Mouse (Mus musculus) c-Kit-positive CD71-positive TER-119-positive erythroid progenitor cells, embryonic 14.5 days (primary cell): ENCODE results near the gene Vezt.

Source experiments
- DNase-seq: peaks from one replicate; pipeline ENCODE4 v3.0.0-alpha.2; 2013; ENCODE audit warnings: low spot score

Gene Vezt

DNA sequence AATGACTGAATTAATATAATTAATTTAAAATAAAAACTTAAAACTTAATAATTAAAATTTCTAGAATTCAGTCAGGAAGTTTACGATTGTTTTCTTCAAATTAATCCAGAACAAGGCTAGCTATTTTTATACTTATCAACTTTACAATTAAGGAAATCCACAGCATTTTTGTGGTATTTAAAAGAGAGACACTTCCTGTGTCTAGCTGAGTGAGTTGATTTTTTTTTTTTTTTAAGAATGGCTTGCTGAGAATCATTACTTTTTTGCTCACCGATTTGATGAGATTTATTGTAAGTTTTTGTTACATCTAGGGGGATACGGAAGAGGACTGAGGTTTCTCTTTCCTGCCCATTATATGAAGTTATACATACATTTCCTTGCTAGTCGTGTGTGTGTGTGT, 2.0 kb upstream of the Vezt start:
- DNase-seq, result no peak

- no peak for DNase-seq
Measured at GRCm38 (mm10) chr10:94037196-94037595, 1.6 kb upstream of the Vezt start.

GRCm38 (mm10) chr10:94036375-94036758, 750 bp upstream of the Vezt start:
- no peak for DNase-seq

GRCm38 (mm10) chr10:94034876-94035657, 550 bp downstream of the Vezt start:
- peak; percentile 72 for DNase-seq

- no peak for DNase-seq
Measured at GRCm38 (mm10) chr10:94031164-94031563, 4.5 kb downstream of the Vezt start.

- DNase-seq, result no peak
Measured at GRCm38 (mm10) chr10:94028493-94028892, 7.1 kb downstream of the Vezt start.

DNA sequence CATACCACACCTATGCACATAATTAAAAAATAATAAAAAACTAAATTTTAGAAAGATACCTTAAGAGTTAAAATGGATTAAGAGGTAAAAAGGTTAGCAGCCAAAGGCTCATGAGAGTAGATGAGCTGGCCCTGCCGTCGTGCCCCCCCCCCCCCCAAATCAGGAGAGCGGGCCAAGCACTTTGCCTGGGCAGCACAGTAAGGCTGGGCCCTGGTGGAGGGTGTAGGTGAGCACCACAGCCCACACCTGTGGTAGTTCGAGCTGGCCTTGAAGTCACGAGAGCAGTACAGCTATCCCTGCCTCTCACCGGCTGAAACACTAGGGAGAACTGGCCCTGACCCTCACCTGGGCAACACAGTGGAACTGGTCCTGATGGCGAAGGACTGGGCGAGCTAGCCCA, 10.5 kb downstream of the Vezt start:
- no peak for DNase-seq

DNA sequence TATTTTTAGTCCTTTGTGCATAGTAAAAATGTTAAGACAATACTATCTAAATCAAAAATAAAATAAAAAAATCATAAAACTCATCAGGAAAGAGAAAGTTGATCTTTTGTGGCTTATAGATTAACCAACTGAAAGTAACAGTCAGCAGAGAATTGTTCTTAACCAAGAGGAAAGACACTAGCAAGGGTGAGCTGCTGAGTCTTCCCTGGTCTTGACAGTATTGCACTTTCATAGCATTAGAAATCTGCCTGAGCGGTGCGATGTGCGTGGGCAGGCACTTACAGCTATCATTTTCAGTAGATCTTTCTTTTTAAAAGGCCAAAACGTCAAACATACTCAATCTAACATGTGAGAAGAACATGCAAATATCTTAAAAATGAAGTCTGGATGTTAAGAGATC, 14.6 kb downstream of the Vezt start:
- DNase-seq, result no peak

DNA sequence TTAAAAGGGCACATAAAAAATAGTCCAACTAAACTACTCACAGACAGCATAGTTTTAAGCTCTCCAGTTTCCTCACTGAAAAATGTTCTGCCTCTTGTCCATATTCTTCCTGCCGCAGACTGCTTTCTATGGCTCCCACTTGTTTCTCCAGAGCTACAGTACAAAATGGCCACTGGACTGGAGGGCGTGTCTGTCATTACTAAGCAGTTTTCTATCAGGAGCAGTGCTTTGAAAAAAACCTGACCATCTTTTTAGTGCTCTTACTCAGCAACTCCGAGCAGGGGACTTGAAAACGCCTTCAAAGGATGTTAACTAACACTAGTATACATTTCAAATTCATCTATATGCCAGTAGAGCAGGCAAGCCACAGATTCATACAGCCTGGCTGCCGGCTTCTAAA, 15.0 kb downstream of the Vezt start:
- DNase-seq, result peak; percentile 74

- DNase-seq, result no peak
Measured at GRCm38 (mm10) chr10:94017455-94017854, 18.2 kb downstream of the Vezt start.

DNA sequence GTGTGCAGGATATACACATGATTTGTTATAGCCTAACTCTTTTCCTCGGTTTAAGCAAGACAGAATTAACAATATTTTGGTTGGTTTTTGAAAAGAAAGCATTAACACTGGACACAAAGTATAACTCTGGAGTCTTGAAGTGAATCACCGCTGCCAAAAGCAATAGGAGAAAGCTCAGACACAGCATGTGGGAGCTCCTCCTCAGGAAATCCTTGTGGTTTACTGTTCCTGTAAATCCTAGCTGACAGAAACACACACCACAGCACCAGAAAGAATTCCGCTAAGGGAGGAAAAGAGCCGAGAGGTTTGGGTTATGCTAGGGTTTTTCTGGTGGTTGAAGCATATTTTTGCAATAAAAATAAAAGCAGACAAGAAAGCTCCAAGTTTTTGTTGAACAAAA, 21.4 kb downstream of the Vezt start:
- DNase-seq, result no peak

GRCm38 (mm10) chr10:94013196-94013595, 22.4 kb downstream of the Vezt start:
- peak; percentile 70 for DNase-seq

GRCm38 (mm10) chr10:94011024-94011423, 24.6 kb downstream of the Vezt start:
- no peak for DNase-seq

DNA sequence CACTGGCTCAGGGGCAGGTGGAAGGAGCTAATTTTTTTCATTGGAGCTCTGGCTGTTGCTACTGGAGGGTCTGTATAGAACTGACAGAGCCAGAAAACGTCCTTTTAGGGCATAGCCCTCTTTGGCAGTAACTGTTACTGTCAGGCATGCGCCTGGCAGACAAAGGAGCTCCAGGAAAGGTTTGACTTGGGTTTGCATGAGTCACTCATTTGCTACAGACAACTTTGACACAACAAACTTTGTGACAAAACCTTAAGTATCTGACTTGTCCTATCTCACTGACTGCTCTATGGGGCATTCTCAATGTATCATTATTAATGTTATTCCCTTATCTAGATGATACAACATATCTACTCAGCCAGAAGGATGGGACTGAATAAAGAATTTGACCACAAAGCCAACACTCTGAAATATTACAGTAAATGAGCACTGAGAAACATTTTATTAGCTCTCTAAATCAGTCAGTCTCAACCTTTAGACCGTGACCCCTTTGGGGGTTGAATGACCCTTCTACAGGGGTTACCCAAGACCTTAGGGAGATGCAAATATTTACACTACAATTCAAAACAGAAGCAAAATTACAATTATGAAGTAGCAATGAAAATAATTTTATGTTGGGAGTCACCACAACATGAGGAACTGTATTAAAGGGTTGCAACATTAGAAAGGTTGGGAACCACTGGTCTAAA, 25.5 kb downstream of the Vezt start:
- DNase-seq, result no peak

DNA sequence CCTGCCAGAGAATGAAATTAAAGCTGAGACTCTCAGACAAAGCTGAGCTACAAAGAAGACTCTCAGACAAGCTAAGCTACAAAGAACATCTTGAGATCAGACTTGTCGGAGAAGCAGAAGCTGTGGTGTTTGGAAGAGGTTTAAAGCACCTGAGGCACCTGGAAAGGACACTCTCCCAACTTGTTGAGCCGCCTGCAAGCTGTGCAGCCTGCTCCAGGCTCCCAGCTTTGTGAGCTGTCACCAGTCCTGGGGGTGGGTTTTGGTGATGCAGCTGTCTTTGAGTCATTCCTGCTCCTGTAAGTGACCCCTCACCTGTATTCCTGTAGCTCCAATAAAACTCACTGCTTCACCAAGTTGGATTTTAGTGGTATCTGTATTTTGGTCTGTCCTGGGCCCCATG, 27.3 kb downstream of the Vezt start:
- no peak for DNase-seq

DNA sequence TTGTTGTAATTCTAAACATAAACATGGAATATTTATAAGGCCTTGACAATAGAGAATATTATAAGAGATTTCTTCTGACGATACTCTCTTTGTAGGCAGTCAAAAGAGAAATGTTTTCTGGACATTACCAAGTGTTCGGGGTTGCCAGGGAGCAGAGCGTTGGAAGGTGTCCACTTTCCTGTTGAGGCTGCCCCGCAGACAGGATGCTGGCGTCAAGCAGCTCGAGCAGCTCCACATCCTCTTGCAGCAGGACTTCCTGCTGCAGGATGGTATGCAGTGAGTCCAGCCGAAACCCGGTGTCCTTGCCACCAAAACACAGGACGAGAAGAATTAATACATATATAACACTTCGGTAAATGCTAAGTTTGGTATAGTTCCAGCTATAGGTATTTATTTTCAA, 35.4 kb downstream of the Vezt start:
- DNase-seq, result no peak

GRCm38 (mm10) chr10:93999357-93999756, 36.3 kb downstream of the Vezt start:
- no peak for DNase-seq

GRCm38 (mm10) chr10:93995100-93995499, 40.5 kb downstream of the Vezt start:
- DNase-seq, result no peak

- DNase-seq, result no peak
Measured at GRCm38 (mm10) chr10:93994136-93994535, 41.5 kb downstream of the Vezt start.

- no peak for DNase-seq
Measured at GRCm38 (mm10) chr10:93985357-93985756, 50.3 kb downstream of the Vezt start.

- no peak for DNase-seq
Measured at GRCm38 (mm10) chr10:93969306-93969705, 66.3 kb downstream of the Vezt start.

DNA sequence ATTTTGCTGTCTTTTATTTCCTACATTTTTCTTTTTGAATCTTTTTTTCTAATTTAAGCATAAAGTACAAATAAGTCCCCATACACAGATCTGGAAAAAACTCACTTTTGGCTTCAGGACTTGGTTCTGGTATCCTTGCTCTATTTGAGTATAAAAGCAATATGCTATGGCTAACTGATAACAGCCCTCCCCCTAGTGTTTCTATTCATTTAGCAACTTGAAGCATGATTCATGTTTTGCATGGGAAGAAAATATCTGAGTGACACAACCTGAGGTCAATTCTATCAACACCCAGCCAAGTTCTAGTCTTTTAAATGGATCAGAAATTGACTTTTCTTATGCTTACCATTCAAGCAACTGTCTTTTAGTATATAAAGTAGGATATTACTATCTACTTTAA, 68.1 kb downstream of the Vezt start:
- no peak for DNase-seq

DNA sequence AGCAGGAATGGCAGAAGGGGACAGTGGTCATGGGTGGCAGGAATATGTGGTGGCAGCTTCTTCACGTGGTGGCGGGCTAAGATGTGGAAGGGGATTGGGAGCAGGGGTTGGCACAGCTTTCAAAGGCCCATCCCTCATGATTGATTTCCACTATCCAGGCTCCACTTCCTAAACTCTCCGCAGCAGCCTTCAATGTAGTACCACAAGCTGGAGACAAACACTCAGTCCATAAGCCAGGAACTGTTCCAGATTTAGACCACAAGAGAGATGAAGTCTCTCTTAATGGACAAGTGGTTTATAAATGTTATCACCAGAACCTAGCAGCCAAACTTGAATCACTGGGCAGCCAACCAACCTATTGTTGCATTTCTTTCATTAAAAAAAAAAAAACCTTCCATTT, 81.6 kb downstream of the Vezt start:
- no peak for DNase-seq

DNA sequence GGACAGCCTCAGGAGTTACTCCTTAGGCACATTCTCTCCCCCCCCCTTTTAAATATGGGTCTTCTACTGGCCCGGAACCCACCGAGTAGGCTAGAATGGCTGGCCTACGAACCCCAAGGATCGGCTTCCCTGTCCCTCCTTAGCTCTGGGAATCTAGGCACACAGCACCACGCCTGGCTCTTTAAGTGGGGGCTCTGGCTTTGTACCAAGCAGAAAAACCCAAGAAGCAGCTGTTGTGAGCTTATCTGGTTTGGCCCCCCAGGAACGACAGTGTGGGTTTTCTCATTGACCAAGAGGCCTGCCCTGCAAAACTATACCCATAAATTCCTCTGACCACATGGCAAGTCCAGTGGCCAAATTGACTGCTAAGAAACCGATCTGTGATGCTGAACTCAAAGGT, 82.1 kb downstream of the Vezt start:
- no peak for DNase-seq
